Mouse (Mus musculus) Patski (cell line): ENCODE measurements at regions not wholly inside any gene's neighbourhood (a gene's known extent, or its start where the extent isn't known, plus 50 kb on each side); places are given as distances from the start of the nearest gene placed in this dataset.

Experiments
- ATAC-seq: fragments of 100-300 bp; one replicate; pipeline ENCODE4 v1.8.0; 2021
- CTCF ChIA-PET: fragments of 350-600 bp; sonication (Branson Sonifier 250); formaldehyde crosslinking; loops from one replicate; lab custom pipeline; 2022; ENCODE audit warnings: inconsistent platforms; lab: Charles Lee
- POLR2A ChIA-PET: fragments of 350-600 bp; sonication (Branson Sonifier 250); formaldehyde crosslinking; loops from one replicate; lab custom pipeline; 2022; ENCODE audit warnings: antibody characterized with exemption, inconsistent platforms; lab: Charles Lee
- DNase-seq: peaks from one replicate; pipeline ENCODE4 v3.0.0-alpha.2; 2011; ENCODE audit warnings: low read depth, low spot score
- H3K27me3 ChIP-seq: fragments of 371-371 bp; one replicate; pipeline ENCODE4 v1.5.1; 2021
- CTCF ChIP-seq: fragments of 100-300 bp; IDR thresholded peaks from one replicate; pipeline ENCODE4 v1.5.1; 2021
- in situ Hi-C: fragments of 300-500 bp; cut with MboI; formaldehyde crosslinking; loops from 3 replicates; pipeline ENCODE4 v1.11.1; 2018; ENCODE audit warnings: low pct_unique_long_range_greater_than_20kb, mixed read lengths

- no peak for ATAC-seq
- in situ Hi-C loops = no loop called here
- TF ChIP-seq CTCF = no peak
- CTCF ChIA-PET = no interaction called here
- no peak for DNase-seq
- no peaks in the 10 kb centered on the region for H3K27me3 ChIP-seq
- POLR2A ChIA-PET = no interaction called here
Observed at GRCm38 (mm10) chr13:37503898-37504297, 158.9 kb downstream of the Ly86 start.

DNA sequence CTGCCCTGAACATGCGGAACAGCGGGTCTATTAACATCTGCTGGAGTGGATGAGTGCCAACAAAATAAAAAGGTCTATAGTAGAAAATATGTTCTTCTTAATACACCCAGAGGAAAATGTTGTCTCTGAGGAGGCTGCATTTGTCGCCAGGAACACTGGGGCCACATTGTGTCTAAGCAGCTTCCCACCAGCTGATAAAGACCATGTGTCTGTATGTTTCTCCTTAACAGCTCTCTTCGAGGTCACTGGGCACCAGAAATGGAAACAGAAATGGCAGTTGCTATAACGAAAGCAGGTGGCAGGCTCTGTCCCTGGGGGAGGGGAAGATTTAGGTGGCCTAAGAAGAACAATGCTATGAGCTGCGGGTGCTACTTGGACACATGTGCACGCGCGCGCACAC, 159.4 kb downstream of the Ly86 start:
- no peak for ATAC-seq
- DNase-seq = no peak
- no peak for TF ChIP-seq CTCF
- no peaks in the 10 kb centered on the region for H3K27me3 ChIP-seq
- POLR2A ChIA-PET = no interaction called here
- CTCF ChIA-PET = no interaction called here
- in situ Hi-C loops = no loop called here

GRCm38 (mm10) chr13:37505617-37506016, 160.6 kb downstream of the Ly86 start:
- ChIA-PET POLR2A (no interaction called here), CTCF (interaction anchor here (0.7 kb wide), 1 partner anchor 21 kb away, joined by 3 read pairs; no protein-coding TSS in a partner anchor)
- ATAC-seq = no peak

GRCm38 (mm10) chr13:37506046-37506445, 161.0 kb downstream of the Ly86 start:
- in situ Hi-C loops = no loop called here
- POLR2A ChIA-PET = interaction anchor here (0.6 kb wide), 1 partner anchor 32 kb away, joined by 6 read pairs; no protein-coding TSS in a partner anchor
- H3K27me3 ChIP-seq = no peaks in the 10 kb centered on the region
- DNase-seq = no peak
- TF ChIP-seq CTCF = no peak
- CTCF ChIA-PET = interaction anchor here (0.7 kb wide), 1 partner anchor 21 kb away, joined by 3 read pairs; no protein-coding TSS in a partner anchor
- ATAC-seq = no peak

More at GRCm38 (mm10) chr13:37505617-37506016, 160.6 kb downstream of the Ly86 start:
- DNase-seq = no peak
- in situ Hi-C loops = no loop called here
- no peak for TF ChIP-seq CTCF
- H3K27me3 ChIP-seq = no peaks in the 10 kb centered on the region

DNA sequence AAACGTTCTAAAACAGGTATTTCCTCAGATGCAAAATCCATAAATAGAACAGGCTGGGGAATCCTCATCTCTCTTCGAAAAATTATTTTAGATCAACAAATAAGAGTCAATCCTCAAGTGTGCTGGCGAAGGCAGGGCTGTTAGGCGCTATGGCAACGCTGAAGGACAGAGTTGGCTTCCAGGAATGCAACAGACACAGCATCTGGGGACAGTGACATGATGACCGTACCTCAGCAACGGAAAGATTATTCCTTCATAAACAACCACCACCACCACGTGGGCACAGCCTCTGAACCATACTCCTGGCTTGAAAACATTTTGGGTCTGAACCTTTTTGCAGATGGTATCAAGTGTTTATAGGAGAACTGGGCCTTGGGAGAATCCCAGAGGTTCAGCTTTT, 161.7 kb downstream of the Ly86 start:
- in situ Hi-C loops = no loop called here
- ATAC-seq (no peak), DNase-seq (no peak)
- CTCF ChIA-PET = no interaction called here
- POLR2A ChIA-PET = no interaction called here
- no peak for TF ChIP-seq CTCF
- H3K27me3 ChIP-seq = no peaks in the 10 kb centered on the region

GRCm38 (mm10) chr13:37507146-37507545, 162.1 kb downstream of the Ly86 start:
- no peak for DNase-seq
- no peak for ATAC-seq
- in situ Hi-C loops = no loop called here

GRCm38 (mm10) chr13:37508385-37509351, 163.7 kb downstream of the Ly86 start:
- ATAC-seq (no peak), DNase-seq (no peak)
- CTCF ChIA-PET = interaction anchor here (1.4 kb wide), 1 partner anchor 8 kb away, joined by 4 read pairs; no protein-coding TSS in a partner anchor
- POLR2A ChIA-PET = interaction anchor here (0.7 to 1.3 kb wide), 2 partner anchors 10 to 290 kb away, joined by 3 read pairs; no protein-coding TSS in a partner anchor
- in situ Hi-C loops = no loop called here
- no peaks in the 10 kb centered on the region for H3K27me3 ChIP-seq
- no peak for TF ChIP-seq CTCF

More at GRCm38 (mm10) chr13:37507146-37507545, 162.1 kb downstream of the Ly86 start:
- ChIA-PET CTCF (interaction anchor here (1.4 kb wide), 1 partner anchor 10 kb away, joined by 4 read pairs; no protein-coding TSS in a partner anchor), POLR2A (no interaction called here)
- no peak for TF ChIP-seq CTCF
- no peaks in the 10 kb centered on the region for H3K27me3 ChIP-seq

- H3K27me3 ChIP-seq = no peaks in the 10 kb centered on the region
- ChIA-PET POLR2A (interaction anchor here (0.7 to 1.3 kb wide), 2 partner anchors 9 to 289 kb away, joined by 3 read pairs; no protein-coding TSS in a partner anchor), CTCF (no interaction called here)
- ATAC-seq (no peak), DNase-seq (no peak)
- in situ Hi-C loops = no loop called here
- no peak for TF ChIP-seq CTCF
Observed at GRCm38 (mm10) chr13:37509352-37509851, 164.4 kb downstream of the Ly86 start.

GRCm38 (mm10) chr13:37510511-37510910, 165.5 kb downstream of the Ly86 start:
- ATAC-seq = no peak
- in situ Hi-C loops = no loop called here
- no peak for TF ChIP-seq CTCF
- DNase-seq = no peak
- no peaks in the 10 kb centered on the region for H3K27me3 ChIP-seq
- CTCF ChIA-PET = no interaction called here
- POLR2A ChIA-PET = interaction anchor here (1.3 kb wide), 1 partner anchor 8 kb away, joined by 3 read pairs; no protein-coding TSS in a partner anchor

DNA sequence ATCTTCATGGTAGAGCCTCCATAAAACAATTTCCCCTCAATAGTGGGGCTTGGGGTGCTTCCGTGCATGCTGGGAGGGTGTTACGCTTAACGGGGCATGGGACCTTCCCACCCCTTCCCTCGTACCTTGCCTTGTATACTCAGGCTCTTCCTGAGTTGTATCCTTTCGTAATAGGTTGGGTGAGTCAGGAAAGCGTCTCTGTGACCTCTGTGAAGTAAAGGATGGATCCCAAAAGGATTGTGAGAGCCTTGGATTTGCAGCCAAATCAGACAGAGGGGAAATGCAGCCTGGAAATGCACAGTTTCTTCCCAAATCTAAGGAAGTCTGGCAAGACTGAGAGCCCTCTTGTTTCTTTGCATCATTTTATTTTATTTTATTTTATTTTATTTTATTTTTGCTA, 166.0 kb downstream of the Ly86 start:
- no peaks in the 10 kb centered on the region for H3K27me3 ChIP-seq
- DNase-seq (no peak), ATAC-seq (no peak)
- TF ChIP-seq CTCF = no peak
- CTCF ChIA-PET = no interaction called here
- in situ Hi-C loops = no loop called here
- POLR2A ChIA-PET = no interaction called here
